Mouse (Mus musculus): ENCODE measurements at regions not wholly inside any gene's neighbourhood (a gene's known extent, or its start where the extent isn't known, plus 50 kb on each side); places are given as distances from the start of the nearest gene placed in this dataset.

DNA sequence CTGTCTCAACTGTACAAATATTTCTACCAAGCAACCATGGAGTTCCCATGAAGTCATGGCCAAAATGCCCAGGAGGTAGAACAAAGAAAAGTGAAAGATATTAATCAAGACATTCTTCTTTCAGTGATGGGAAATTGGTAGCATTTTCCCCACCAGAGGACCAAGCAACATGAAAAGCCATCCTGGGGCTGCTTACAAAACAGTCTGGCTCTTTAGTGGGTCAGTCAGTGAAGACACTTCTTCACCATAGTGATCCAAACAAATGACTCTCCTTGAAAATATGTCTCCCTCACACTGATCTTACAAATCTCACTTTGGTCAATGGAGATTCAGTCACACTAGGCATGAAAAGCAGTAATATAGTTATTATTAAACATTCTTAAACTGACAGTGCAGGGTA is 299.8 kb upstream of the Gm9747 start:
- no peak for TF ChIP-seq FLI1 (IDR thresholded peaks at IDR 0.05; ENCODE audit: low read length)
- TF ChIP-seq GATA1 (IDR thresholded peaks at IDR 0.05; ENCODE audit: borderline replicate concordance, low read length), result no peak
